Mouse (Mus musculus): ENCODE measurements around the gene Slc22a23. TPM values are rescaled to one million over a fixed set of nuclear protein-coding genes. Genes with fewer than 3 reads are reported as not detected.

Gene Slc22a23
- polyA plus RNA-seq, 1 experiment: 12.7 TPM

DNA sequence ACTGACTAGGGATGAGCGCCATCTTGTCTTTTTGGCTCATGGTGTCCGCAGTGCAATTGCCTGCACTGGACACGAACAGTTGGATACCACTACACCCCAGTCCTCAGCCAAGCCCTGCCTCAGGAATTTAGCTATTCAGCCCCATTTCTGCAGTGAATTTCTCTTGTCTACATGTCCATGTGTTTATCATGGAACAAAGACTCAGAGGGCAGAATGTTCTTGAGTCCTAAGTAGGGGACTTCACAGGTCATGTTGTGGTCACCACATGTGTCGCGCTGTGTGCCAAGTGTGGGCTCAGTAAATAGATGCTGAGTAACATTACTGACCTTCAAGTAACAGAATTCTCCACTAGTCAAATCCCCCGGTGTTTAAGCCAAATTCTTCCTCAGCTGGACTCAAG lies 109.9 kb downstream of the Slc22a23 start:
- Histone ChIP-seq H3K4me3 (ENCODE audit: control insufficient read depth, insufficient read depth, low read length) (no peak overlapping the region), H3K36me3 (ENCODE audit: control insufficient read depth, insufficient read depth, low read length) (no peaks in the 10 kb centered on the region), H3K4me1 (replicated peaks; ENCODE audit: control insufficient read depth, insufficient read depth, low read length) (no peaks in the 10 kb centered on the region), H3K27me3 (ENCODE audit: control insufficient read depth, insufficient read depth, low read length) (no peaks in the 10 kb centered on the region), H3K27ac (ENCODE audit: control insufficient read depth, insufficient read depth, low read length) (no peak overlapping the region)
- WGBS: over 99% methylated on average over 6 of the region's 6 CpGs
- no peak for TF ChIP-seq POLR2A (IDR thresholded peaks at IDR 0.05; ENCODE audit: control insufficient read depth, extremely low read depth, insufficient read depth, low read length, poor library complexity)
- TF ChIP-seq CTCF (IDR thresholded peaks at IDR 0.05; ENCODE audit: borderline replicate concordance, control insufficient read depth, extremely low read depth, insufficient read depth, low read length, poor library complexity): no peak
- DNase-seq: no peak

DNA sequence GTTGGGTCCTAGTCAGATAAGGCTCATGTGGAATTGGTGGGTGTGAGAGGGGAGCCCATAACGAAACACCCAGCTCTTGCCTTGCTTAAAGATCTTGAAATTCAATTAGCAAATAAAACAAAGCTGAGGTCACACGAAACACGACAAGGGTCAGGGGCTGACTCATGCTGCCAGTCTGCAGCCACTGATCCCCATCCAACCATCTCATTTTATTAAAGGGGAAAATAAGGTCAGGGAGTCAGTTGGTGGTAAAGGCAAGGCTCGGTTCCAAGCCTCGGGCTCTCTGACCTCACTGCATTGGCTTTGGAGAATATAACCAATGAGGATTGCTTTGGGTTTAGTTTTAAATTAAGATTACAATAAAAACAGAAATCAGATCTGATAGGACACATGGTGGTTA lies 110.5 kb downstream of the Slc22a23 start:
- H3K27me3 ChIP-seq (ENCODE audit: control insufficient read depth, insufficient read depth, low read length): no peaks in the 10 kb centered on the region
- DNase-seq: no peak
- TF ChIP-seq CTCF (IDR thresholded peaks at IDR 0.05; ENCODE audit: borderline replicate concordance, control insufficient read depth, extremely low read depth, insufficient read depth, low read length, poor library complexity) (no peak), POLR2A (IDR thresholded peaks at IDR 0.05; ENCODE audit: control insufficient read depth, extremely low read depth, insufficient read depth, low read length, poor library complexity) (no peak)
- H3K27ac ChIP-seq (ENCODE audit: control insufficient read depth, insufficient read depth, low read length): no peak overlapping the region
- 93% methylated on average over 5 of the region's 5 CpGs for WGBS
- H3K4me1 ChIP-seq (replicated peaks; ENCODE audit: control insufficient read depth, insufficient read depth, low read length): no peaks in the 10 kb centered on the region
- no peak overlapping the region for H3K4me3 ChIP-seq (ENCODE audit: control insufficient read depth, insufficient read depth, low read length)
- no peaks in the 10 kb centered on the region for H3K36me3 ChIP-seq (ENCODE audit: control insufficient read depth, insufficient read depth, low read length)

DNA sequence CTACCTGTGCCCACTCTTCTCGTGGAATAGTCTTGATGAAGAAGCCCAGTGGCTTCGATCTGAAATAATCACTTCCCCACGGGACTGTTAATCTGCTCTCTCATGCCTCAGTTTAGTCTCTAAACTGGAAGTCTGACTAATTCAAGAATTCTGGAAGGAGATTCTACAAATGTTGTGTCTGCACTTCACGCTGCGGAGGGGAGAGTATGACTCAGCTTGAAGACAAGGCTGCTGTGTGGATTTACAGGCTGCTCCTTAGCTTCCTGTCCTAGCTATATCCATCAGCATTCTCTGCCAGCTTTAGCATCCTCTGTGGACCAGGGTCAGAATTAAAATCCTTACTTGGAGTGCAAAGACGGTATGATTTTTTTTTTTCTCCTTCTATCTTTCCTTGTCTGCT lies 112.0 kb downstream of the Slc22a23 start:
- Histone ChIP-seq H3K27ac (ENCODE audit: control insufficient read depth, insufficient read depth, low read length) (no peak overlapping the region), H3K4me1 (replicated peaks; ENCODE audit: control insufficient read depth, insufficient read depth, low read length) (0 out of 2 replicates have a peak, but pooled peaks cover 5% of the 10 kb centered on the region), H3K36me3 (ENCODE audit: control insufficient read depth, insufficient read depth, low read length) (no peaks in the 10 kb centered on the region), H3K4me3 (ENCODE audit: control insufficient read depth, insufficient read depth, low read length) (no peak overlapping the region), H3K27me3 (ENCODE audit: control insufficient read depth, insufficient read depth, low read length) (no peaks in the 10 kb centered on the region)
- DNase-seq: no peak
- TF ChIP-seq POLR2A (IDR thresholded peaks at IDR 0.05; ENCODE audit: control insufficient read depth, extremely low read depth, insufficient read depth, low read length, poor library complexity) (no peak), CTCF (IDR thresholded peaks at IDR 0.05; ENCODE audit: borderline replicate concordance, control insufficient read depth, extremely low read depth, insufficient read depth, low read length, poor library complexity) (no peak)
- 85% methylated on average over 6 of the region's 6 CpGs for WGBS

DNA sequence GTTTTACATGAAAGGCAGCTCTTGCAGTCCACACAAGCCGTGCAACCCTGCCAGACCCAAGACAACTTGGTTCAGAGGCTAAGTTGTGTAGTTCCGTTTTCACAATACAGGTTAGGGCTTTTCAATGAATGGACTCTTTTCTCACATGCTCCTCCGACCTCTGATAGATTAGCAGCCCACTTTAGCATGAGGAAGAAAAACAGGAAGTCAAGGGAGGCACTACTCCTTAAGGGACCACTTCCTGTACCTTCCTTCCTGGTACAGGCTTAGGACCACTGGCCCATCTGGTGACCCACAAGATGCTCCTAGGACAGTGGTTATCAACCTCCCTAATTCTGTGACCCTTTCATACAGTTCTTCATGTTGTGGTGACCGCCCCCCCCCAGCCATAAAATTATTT lies 116.1 kb downstream of the Slc22a23 start:
- TF ChIP-seq CTCF (IDR thresholded peaks at IDR 0.05; ENCODE audit: borderline replicate concordance, control insufficient read depth, extremely low read depth, insufficient read depth, low read length, poor library complexity): no peak
- no peak for TF ChIP-seq POLR2A (IDR thresholded peaks at IDR 0.05; ENCODE audit: control insufficient read depth, extremely low read depth, insufficient read depth, low read length, poor library complexity)
- Histone ChIP-seq H3K36me3 (ENCODE audit: control insufficient read depth, insufficient read depth, low read length) (no peaks in the 10 kb centered on the region), H3K27ac (ENCODE audit: control insufficient read depth, insufficient read depth, low read length) (no peak overlapping the region), H3K4me1 (replicated peaks; ENCODE audit: control insufficient read depth, insufficient read depth, low read length) (0 out of 2 replicates have a peak, but pooled peaks cover 5% of the 10 kb centered on the region), H3K4me3 (ENCODE audit: control insufficient read depth, insufficient read depth, low read length) (no peak overlapping the region), H3K27me3 (ENCODE audit: control insufficient read depth, insufficient read depth, low read length) (no peaks in the 10 kb centered on the region)
- 36% methylated on average over 4 of the region's 4 CpGs for WGBS
- no peak for DNase-seq

DNA sequence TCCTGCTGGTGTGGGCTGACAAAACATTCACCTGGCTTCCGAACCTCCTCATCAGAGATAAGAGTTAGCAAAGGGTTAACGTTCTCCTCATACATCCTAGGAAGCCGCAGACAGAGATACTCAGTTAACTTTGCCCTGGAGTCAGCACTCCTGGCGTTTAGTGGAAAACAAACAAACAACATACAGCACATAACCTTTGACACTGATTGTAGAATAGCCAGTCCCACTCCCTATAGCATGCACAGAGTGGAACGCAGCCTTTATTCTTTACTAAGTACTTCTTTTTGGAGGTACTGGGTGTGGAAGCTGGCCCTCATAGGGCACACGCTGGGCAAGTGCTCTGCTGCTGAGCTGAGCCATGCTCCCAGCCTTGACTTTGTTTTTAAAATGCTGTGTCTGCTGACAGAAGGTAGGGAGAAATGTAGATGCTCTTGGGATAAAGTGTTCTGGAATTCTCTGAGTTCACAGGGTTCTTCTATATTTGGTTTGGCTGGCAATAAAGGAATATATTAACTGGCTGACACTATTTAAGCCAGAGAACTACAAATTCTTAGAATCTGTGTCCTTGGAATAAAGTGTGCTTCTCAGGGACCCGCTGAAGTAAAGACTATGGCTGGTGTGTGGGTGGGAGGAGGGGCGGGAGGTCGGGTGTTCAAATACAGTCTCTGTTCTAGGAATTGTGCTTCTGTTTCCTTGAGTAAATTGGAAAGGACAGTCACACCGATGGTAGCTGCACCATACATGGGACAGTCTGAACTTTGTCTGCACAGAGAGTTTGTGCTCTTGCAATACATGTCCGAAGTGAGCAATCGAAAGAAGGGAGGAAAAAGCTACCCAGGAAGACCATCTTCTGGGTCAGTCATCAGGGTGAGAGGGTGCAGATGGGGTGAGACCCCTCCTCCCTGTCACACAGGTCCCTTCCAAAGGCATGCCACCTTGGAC lies 117.0 kb downstream of the Slc22a23 start:
- no peaks in the 10 kb centered on the region for H3K36me3 ChIP-seq (ENCODE audit: control insufficient read depth, insufficient read depth, low read length)
- H3K27me3 ChIP-seq (ENCODE audit: control insufficient read depth, insufficient read depth, low read length): no peaks in the 10 kb centered on the region
- no peak for DNase-seq
- 0 out of 2 replicates have a peak, but pooled peaks cover 5% of the 10 kb centered on the region for H3K4me1 ChIP-seq (replicated peaks; ENCODE audit: control insufficient read depth, insufficient read depth, low read length)
- WGBS: 90% methylated on average over 12 of the region's 12 CpGs
- no peak overlapping the region for H3K27ac ChIP-seq (ENCODE audit: control insufficient read depth, insufficient read depth, low read length)
- TF ChIP-seq POLR2A (IDR thresholded peaks at IDR 0.05; ENCODE audit: control insufficient read depth, extremely low read depth, insufficient read depth, low read length, poor library complexity) (no peak), CTCF (IDR thresholded peaks at IDR 0.05; ENCODE audit: borderline replicate concordance, control insufficient read depth, extremely low read depth, insufficient read depth, low read length, poor library complexity) (no peak)
- H3K4me3 ChIP-seq (ENCODE audit: control insufficient read depth, insufficient read depth, low read length): no peak overlapping the region

DNA sequence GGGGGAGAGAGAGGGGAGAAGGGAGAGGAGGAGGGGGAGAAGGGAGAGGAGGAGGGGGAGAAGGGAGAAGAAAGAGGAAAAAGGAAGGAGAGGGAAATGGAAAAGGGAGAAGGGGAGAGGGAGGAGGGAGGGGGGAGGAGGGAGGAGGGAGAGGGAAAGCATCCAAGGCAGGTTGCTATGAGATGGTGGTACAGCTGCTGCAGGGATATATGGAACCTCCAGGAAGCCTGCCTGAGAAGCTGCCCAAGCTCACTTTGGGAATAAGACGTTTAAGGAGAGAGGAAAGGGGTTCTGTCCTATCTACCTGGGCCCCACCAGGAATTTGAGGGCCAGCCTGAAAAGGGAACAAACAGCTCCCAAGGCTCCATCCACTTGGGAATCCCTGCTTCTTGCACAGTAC lies 118.0 kb downstream of the Slc22a23 start:
- Histone ChIP-seq H3K27ac (ENCODE audit: control insufficient read depth, insufficient read depth, low read length) (no peak overlapping the region), H3K4me3 (ENCODE audit: control insufficient read depth, insufficient read depth, low read length) (no peak overlapping the region), H3K4me1 (replicated peaks; ENCODE audit: control insufficient read depth, insufficient read depth, low read length) (0 out of 2 replicates have a peak, but pooled peaks cover 5% of the 10 kb centered on the region), H3K36me3 (ENCODE audit: control insufficient read depth, insufficient read depth, low read length) (no peaks in the 10 kb centered on the region), H3K27me3 (ENCODE audit: control insufficient read depth, insufficient read depth, low read length) (no peaks in the 10 kb centered on the region)
- 87% methylated on average over 1 of the region's 1 CpGs for WGBS
- TF ChIP-seq POLR2A (IDR thresholded peaks at IDR 0.05; ENCODE audit: control insufficient read depth, extremely low read depth, insufficient read depth, low read length, poor library complexity) (no peak), CTCF (IDR thresholded peaks at IDR 0.05; ENCODE audit: borderline replicate concordance, control insufficient read depth, extremely low read depth, insufficient read depth, low read length, poor library complexity) (no peak)
- no peak for DNase-seq

Measured in thymus, adult 2 months (tissue).